Mouse (Mus musculus): ENCODE data around the gene Enpp1. TPM values are rescaled to one million over a fixed set of nuclear protein-coding genes. Genes with fewer than 3 reads are reported as not detected.
"Not testable (repeated sequence)": the region's sequence is repeated elsewhere in the genome, so short reads cannot be mapped to it uniquely, and the experiment has no call there.

Gene Enpp1
- polyA plus RNA-seq, 1 experiment from 2014 or later: 1.9 TPM

GRCm38 (mm10) chr10:24621572-24621971, 90.4 kb downstream of the Enpp1 start:
- no peaks in the 10 kb centered on the region for H3K36me3 ChIP-seq (ENCODE audit: control insufficient read depth, insufficient read depth, low read length)
- ATAC-seq (no peak), DNase-seq (ENCODE audit: low spot score) (peak; percentile 36)
- H3K9ac ChIP-seq (ENCODE audit: low read length): no peak overlapping the region
- 43% methylated on average over 9 of the region's 9 CpGs for WGBS
- no peaks in the 10 kb centered on the region for H3K27me3 ChIP-seq (replicated peaks; ENCODE audit: control insufficient read depth, insufficient read depth, low read length)
- no peak overlapping the region for H3K4me2 ChIP-seq (ENCODE audit: low read length)
- H3K4me1 ChIP-seq (ENCODE audit: control insufficient read depth, insufficient read depth, low read length): no peaks in the 10 kb centered on the region
- H3K9me3 ChIP-seq (replicated peaks; ENCODE audit: control insufficient read depth, low read length): no peaks in the 10 kb centered on the region
- H3K4me3 ChIP-seq (ENCODE audit: low read depth, low read length): no peak overlapping the region
- H3K27ac ChIP-seq (ENCODE audit: low read depth, low read length): no peak overlapping the region

DNA sequence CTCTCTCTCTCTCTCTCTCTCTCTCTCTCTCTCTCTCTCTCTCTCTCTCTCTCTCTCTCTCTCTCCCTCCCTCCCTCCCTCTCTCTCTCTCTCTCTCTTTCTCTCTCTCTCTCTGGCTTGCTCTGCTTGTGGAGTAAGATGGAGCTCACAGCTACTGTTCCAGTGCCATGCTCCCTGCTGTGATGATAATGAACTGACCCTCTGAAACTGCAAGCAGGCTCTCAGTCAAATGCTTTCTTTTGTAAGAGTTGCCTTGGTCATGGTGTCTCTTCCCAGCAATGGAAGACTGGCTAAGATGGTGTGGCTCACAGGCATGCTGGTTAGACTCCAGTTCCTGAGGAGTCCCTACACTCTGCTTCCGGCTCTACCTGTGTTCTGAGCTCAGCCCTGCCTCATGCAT, 95.4 kb downstream of the Enpp1 start:
- WGBS: 93% methylated on average over 1 of the region's 1 CpGs
- H3K27me3 ChIP-seq (replicated peaks; ENCODE audit: control insufficient read depth, insufficient read depth, low read length); H3K4me1 ChIP-seq (ENCODE audit: control insufficient read depth, insufficient read depth, low read length); H3K27ac ChIP-seq (ENCODE audit: low read depth, low read length); H3K9ac ChIP-seq (ENCODE audit: low read length); H3K36me3 ChIP-seq (ENCODE audit: control insufficient read depth, insufficient read depth, low read length); H3K4me3 ChIP-seq (ENCODE audit: low read depth, low read length); ATAC-seq; DNase-seq (ENCODE audit: low spot score); H3K9me3 ChIP-seq (replicated peaks; ENCODE audit: control insufficient read depth, low read length); H3K4me2 ChIP-seq (ENCODE audit: low read length): not testable (repeated sequence)

DNA sequence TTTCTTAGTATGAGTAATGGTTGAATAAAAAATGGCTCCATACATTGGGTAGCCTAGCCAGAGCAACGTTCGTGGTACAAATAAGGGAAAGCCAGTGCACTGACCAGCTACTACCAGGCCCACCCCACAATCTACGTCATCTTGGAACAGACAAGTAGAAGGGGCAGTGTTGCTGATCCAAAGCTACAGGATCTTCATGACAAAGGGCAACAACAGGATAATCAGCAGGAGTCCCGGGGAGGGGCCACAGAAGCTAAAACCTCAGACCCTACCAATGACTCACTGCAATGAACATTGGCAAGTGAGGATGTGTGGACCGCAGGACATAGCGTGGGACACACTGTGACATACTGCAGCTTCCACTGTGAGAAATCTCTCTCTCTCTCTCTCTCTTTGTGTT, 96.2 kb downstream of the Enpp1 start:
- Histone ChIP-seq H3K4me3 (ENCODE audit: low read depth, low read length) (no peak overlapping the region), H3K9ac (ENCODE audit: low read length) (no peak overlapping the region), H3K27me3 (replicated peaks; ENCODE audit: control insufficient read depth, insufficient read depth, low read length) (no peaks in the 10 kb centered on the region), H3K9me3 (replicated peaks; ENCODE audit: control insufficient read depth, low read length) (no peaks in the 10 kb centered on the region), H3K36me3 (ENCODE audit: control insufficient read depth, insufficient read depth, low read length) (no peaks in the 10 kb centered on the region), H3K4me1 (ENCODE audit: control insufficient read depth, insufficient read depth, low read length) (no peaks in the 10 kb centered on the region), H3K27ac (ENCODE audit: low read depth, low read length) (no peak overlapping the region), H3K4me2 (ENCODE audit: low read length) (no peak overlapping the region)
- 81% methylated on average over 6 of the region's 6 CpGs for WGBS
- DNase-seq (ENCODE audit: low spot score): no peak
- ATAC-seq: no peak

DNA sequence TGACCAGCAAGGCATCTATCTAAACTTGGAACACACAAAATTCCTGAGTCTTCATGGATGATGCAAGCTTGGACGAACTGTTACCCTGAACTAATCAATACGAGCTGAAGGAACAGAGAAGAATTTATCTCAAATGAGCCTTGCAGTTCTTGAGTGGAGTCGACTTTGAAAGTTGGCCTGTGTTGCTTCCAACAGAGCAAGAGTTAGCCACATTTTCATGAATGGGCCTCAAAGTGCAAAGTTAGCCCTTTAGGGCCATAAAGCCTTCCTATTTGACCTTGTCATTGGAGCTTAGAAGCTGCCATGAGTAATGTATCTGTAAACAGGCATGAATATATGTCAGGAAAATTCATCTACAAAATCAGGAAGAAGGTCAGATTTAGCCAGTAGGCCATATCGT, 97.2 kb downstream of the Enpp1 start:
- no peak overlapping the region for H3K4me3 ChIP-seq (ENCODE audit: low read depth, low read length)
- no peak overlapping the region for H3K9ac ChIP-seq (ENCODE audit: low read length)
- no peak overlapping the region for H3K4me2 ChIP-seq (ENCODE audit: low read length)
- no peaks in the 10 kb centered on the region for H3K36me3 ChIP-seq (ENCODE audit: control insufficient read depth, insufficient read depth, low read length)
- DNase-seq (ENCODE audit: low spot score): no peak
- H3K4me1 ChIP-seq (ENCODE audit: control insufficient read depth, insufficient read depth, low read length): no peaks in the 10 kb centered on the region
- H3K9me3 ChIP-seq (replicated peaks; ENCODE audit: control insufficient read depth, low read length): no peaks in the 10 kb centered on the region
- no peak for ATAC-seq
- no peak overlapping the region for H3K27ac ChIP-seq (ENCODE audit: low read depth, low read length)
- H3K27me3 ChIP-seq (replicated peaks; ENCODE audit: control insufficient read depth, insufficient read depth, low read length): no peaks in the 10 kb centered on the region
- 93% methylated on average over 4 of the region's 4 CpGs for WGBS

GRCm38 (mm10) chr10:24609766-24610165, 102.2 kb downstream of the Enpp1 start:
- H3K9me3 ChIP-seq (replicated peaks; ENCODE audit: control insufficient read depth, low read length): no peaks in the 10 kb centered on the region
- DNase-seq (ENCODE audit: low spot score) (no peak), ATAC-seq (no peak)
- no peaks in the 10 kb centered on the region for H3K4me1 ChIP-seq (ENCODE audit: control insufficient read depth, insufficient read depth, low read length)
- no peaks in the 10 kb centered on the region for H3K27me3 ChIP-seq (replicated peaks; ENCODE audit: control insufficient read depth, insufficient read depth, low read length)
- no peak overlapping the region for H3K27ac ChIP-seq (ENCODE audit: low read depth, low read length)
- no peak overlapping the region for H3K9ac ChIP-seq (ENCODE audit: low read length)
- H3K4me2 ChIP-seq (ENCODE audit: low read length): no peak overlapping the region
- no peaks in the 10 kb centered on the region for H3K36me3 ChIP-seq (ENCODE audit: control insufficient read depth, insufficient read depth, low read length)
- WGBS: 93% methylated on average over 9 of the region's 9 CpGs
- no peak overlapping the region for H3K4me3 ChIP-seq (ENCODE audit: low read depth, low read length)

- Histone ChIP-seq H3K4me2 (ENCODE audit: low read length) (no peak overlapping the region), H3K27ac (ENCODE audit: low read depth, low read length) (no peak overlapping the region), H3K27me3 (replicated peaks; ENCODE audit: control insufficient read depth, insufficient read depth, low read length) (no peaks in the 10 kb centered on the region), H3K9ac (ENCODE audit: low read length) (no peak overlapping the region), H3K4me3 (ENCODE audit: low read depth, low read length) (no peak overlapping the region), H3K4me1 (ENCODE audit: control insufficient read depth, insufficient read depth, low read length) (no peaks in the 10 kb centered on the region), H3K36me3 (ENCODE audit: control insufficient read depth, insufficient read depth, low read length) (no peaks in the 10 kb centered on the region), H3K9me3 (replicated peaks; ENCODE audit: control insufficient read depth, low read length) (no peaks in the 10 kb centered on the region)
- no peak for DNase-seq (ENCODE audit: low spot score)
- no peak for ATAC-seq
- WGBS: 88% methylated on average over 3 of the region's 3 CpGs
Observed at GRCm38 (mm10) chr10:24609146-24609545, 102.8 kb downstream of the Enpp1 start.

DNA sequence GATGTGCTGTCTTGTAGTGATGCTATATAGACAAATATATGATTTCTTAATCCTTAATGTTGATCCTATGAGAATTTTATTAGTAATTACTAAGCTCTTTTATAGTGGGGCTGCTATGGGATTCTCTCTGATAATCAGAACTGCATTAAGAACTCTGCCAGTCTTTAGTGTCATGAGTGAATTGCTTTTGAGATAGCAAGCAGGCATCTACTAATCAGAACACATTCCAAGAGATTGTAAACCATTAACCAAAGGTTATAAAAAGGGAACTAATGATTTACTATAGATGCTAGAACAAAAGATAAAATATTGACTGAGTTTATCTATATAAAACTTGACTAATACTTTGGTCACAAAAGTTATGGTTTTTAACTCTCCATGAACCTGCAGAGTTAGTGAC, 108.2 kb downstream of the Enpp1 start:
- H3K27me3 ChIP-seq (replicated peaks; ENCODE audit: control insufficient read depth, insufficient read depth, low read length): no peaks in the 10 kb centered on the region
- ATAC-seq (no peak), DNase-seq (ENCODE audit: low spot score) (no peak)

DNA sequence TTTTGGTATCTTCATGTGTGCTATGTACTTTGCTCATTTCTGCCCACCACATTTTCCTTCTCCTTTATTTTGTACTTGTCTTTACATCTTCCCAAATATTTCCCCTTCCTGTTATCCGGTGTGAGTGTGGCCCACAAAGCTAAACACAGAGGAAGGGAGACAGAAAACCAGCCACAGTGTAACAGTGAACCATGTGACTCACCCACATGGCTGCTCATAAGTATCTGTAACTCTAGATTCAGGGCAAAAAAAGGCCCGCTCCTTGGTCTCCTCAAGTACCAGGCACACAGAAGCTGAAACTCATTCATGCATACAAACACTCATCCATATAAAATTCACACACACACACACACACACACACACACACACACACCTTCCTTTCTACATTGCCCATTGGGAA, 108.9 kb downstream of the Enpp1 start:
- ATAC-seq (no peak), DNase-seq (ENCODE audit: low spot score) (no peak)
- no peaks in the 10 kb centered on the region for H3K36me3 ChIP-seq (ENCODE audit: control insufficient read depth, insufficient read depth, low read length)
- no peaks in the 10 kb centered on the region for H3K9me3 ChIP-seq (replicated peaks; ENCODE audit: control insufficient read depth, low read length)
- H3K4me3 ChIP-seq (ENCODE audit: low read depth, low read length): no peak overlapping the region
- no peak overlapping the region for H3K4me2 ChIP-seq (ENCODE audit: low read length)
- H3K27me3 ChIP-seq (replicated peaks; ENCODE audit: control insufficient read depth, insufficient read depth, low read length): no peaks in the 10 kb centered on the region
- no peak overlapping the region for H3K27ac ChIP-seq (ENCODE audit: low read depth, low read length)
- H3K4me1 ChIP-seq (ENCODE audit: control insufficient read depth, insufficient read depth, low read length): no peaks in the 10 kb centered on the region
- H3K9ac ChIP-seq (ENCODE audit: low read length): no peak overlapping the region
- WGBS: 88% methylated on average over 2 of the region's 2 CpGs

More for the DNA sequence above, 108.2 kb downstream of the Enpp1 start:
- H3K4me3 ChIP-seq (ENCODE audit: low read depth, low read length): no peak overlapping the region
- no peak overlapping the region for H3K9ac ChIP-seq (ENCODE audit: low read length)
- H3K27ac ChIP-seq (ENCODE audit: low read depth, low read length): no peak overlapping the region
- H3K9me3 ChIP-seq (replicated peaks; ENCODE audit: control insufficient read depth, low read length): no peaks in the 10 kb centered on the region
- H3K4me1 ChIP-seq (ENCODE audit: control insufficient read depth, insufficient read depth, low read length): no peaks in the 10 kb centered on the region
- no peak overlapping the region for H3K4me2 ChIP-seq (ENCODE audit: low read length)
- no peaks in the 10 kb centered on the region for H3K36me3 ChIP-seq (ENCODE audit: control insufficient read depth, insufficient read depth, low read length)

DNA sequence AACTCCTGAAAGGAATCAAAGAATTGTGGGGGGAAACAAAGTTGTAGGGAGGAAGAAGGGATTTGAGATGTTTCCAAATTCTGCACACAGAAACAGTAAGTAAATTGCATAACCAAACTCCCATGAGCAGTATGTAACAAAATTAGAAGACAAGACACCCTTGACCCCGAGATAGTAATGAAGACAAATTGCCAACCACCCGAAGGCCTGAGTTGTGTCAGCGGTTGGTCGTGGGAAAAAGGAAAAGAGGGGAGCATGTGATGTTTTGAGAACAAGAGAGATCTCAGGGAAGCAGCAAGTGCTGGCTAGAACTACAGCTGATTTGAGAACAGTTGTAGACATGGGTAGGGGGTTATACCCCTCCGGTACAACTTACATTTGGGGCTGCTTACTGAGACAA, 112.2 kb downstream of the Enpp1 start:
- DNase-seq (ENCODE audit: low spot score) (no peak), ATAC-seq (no peak)
- Histone ChIP-seq H3K4me1 (ENCODE audit: control insufficient read depth, insufficient read depth, low read length) (0 out of 2 replicates have a peak, but pooled peaks cover 4% of the 10 kb centered on the region), H3K4me3 (ENCODE audit: low read depth, low read length) (no peak overlapping the region), H3K27me3 (replicated peaks; ENCODE audit: control insufficient read depth, insufficient read depth, low read length) (0 out of 2 replicates have a peak, but pooled peaks cover 2% of the 10 kb centered on the region), H3K9me3 (replicated peaks; ENCODE audit: control insufficient read depth, low read length) (no peaks in the 10 kb centered on the region), H3K9ac (ENCODE audit: low read length) (no peak overlapping the region), H3K4me2 (ENCODE audit: low read length) (no peak overlapping the region), H3K36me3 (ENCODE audit: control insufficient read depth, insufficient read depth, low read length) (no peaks in the 10 kb centered on the region), H3K27ac (ENCODE audit: low read depth, low read length) (no peak overlapping the region)
- 91% methylated on average over 5 of the region's 5 CpGs for WGBS

Data from forebrain, embryonic 14.5 days (tissue).